Mouse (Mus musculus): ENCODE measurements around the gene Arl5a. TPM values are rescaled to one million over a fixed set of nuclear protein-coding genes. Genes with fewer than 3 reads are reported as not detected.

Arl5a gene
- 20.0 and 22.3 TPM in 2 replicates for polyA plus RNA-seq (2015; fragmentation: Nextera tagmentation; extraction: Ambion mirVana)

DNA sequence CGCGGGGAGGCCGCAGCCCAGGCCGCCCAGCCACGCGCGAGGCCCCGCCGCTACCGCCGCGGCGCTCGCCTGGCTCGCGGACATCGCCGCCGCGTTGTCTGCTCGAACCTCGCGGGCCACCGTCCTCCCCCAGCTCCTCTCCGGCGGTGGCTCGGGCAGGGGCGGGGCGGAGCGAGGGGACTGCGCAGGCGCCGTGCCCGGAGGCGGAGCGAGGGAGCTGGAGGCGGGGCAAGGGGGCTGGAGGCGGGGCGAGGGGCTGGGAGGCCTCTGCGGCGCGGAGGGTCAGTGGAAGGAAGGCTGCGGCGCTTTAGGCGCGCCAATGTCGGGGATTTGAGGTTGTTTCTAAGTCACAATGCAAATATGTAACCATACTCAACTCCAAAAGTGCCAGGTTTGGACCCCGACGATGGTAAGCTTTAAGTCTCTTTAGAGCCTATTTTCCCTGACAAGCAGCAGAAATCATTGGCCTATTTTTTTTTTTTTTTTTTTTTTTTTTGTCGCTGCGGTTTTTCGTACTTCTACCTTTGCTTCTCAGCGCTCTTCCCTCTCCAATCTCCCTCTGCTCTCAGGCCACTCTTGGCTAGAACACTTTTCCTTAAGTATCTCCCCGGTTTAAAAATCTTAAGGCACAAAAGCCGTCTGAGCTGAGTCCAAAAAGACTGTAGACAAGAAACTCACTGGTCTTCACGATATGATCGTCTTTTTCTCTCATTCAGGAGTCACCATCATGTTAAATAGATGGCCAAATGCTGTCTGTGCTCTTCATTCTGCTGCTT is at the start of gene Arl5a:
Arl5a (minus strand) TSS at position 155 of the 776 bp plus-strand sequence.
- WGBS (ENCODE audit: insufficient replicate concordance) = under 1% methylated on average over 54 of the region's 57 CpGs
- peak within 1 kb of the TSS; percentile 91 for H3K4me2 ChIP-seq (ENCODE audit: low read depth, low read length)
- peak within 1 kb of the TSS; percentile 88 for H3K27ac ChIP-seq (ENCODE audit: low read length)
- H3K36me3 ChIP-seq (ENCODE audit: control insufficient read depth, insufficient read depth) = no peaks in the 10 kb centered on the region
- peaks cover 28% of the 10 kb centered on the region for H3K4me1 ChIP-seq (ENCODE audit: control insufficient read depth, low read depth, low read length)
- peak; percentile 94 for ATAC-seq (ENCODE audit: low read depth)
- no peaks in the 10 kb centered on the region for H3K27me3 ChIP-seq (ENCODE audit: control insufficient read depth, insufficient read depth, low read depth, low read length)
- H3K9me3 ChIP-seq (replicated peaks; ENCODE audit: control insufficient read depth, low read length) = no peaks in the 10 kb centered on the region
- peak within 1 kb of the TSS; percentile 98 for H3K9ac ChIP-seq (ENCODE audit: low read depth, low read length)
- peak within 1 kb of the TSS; percentile 95 for H3K4me3 ChIP-seq (ENCODE audit: low read depth, low read length)

DNA sequence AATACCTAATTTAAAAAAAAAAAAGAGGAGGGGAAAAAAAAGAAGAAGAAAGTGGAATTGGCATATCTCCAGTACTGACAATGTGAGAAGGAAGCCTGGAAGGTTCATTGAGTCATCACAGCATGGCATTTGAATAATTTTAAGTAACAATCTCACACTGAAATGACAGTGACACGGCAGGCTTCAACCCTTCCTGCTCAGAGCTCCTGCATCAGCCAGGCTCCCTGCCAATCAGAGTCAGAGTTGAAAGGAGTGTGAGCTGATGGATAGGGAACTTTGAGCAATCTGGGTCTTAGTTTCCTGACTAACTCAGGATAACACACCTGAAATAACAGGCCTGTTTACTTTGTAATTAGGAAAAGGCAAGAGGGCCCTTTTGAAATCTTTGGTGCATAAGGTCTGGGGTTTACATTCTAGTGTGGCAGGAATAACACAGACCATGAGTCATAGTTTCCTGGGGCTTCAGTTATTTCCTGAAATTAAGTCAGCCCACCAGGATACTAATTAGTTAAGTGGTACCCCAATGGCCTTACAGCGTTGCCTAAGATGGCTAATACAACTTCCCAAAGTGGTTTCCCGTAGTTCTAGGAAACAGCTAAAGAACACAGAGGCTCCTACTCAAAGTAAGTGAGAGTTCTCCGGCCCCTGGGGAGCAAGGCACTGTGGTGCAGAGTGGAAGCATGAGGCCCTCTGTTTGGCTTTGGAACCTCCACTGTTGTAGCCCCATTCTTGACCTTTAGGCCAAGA is 47.0 kb upstream of the Arl5a start:
- Histone ChIP-seq H3K36me3 (ENCODE audit: control insufficient read depth, insufficient read depth) (no peaks in the 10 kb centered on the region), H3K4me2 (ENCODE audit: low read depth, low read length) (no peak overlapping the region), H3K27me3 (ENCODE audit: control insufficient read depth, insufficient read depth, low read depth, low read length) (no peaks in the 10 kb centered on the region), H3K4me3 (ENCODE audit: low read depth, low read length) (no peak overlapping the region), H3K27ac (ENCODE audit: low read length) (no peak overlapping the region), H3K4me1 (ENCODE audit: control insufficient read depth, low read depth, low read length) (peaks cover 2% of the 10 kb centered on the region), H3K9me3 (replicated peaks; ENCODE audit: control insufficient read depth, low read length) (no peaks in the 10 kb centered on the region), H3K9ac (ENCODE audit: low read depth, low read length) (no peak overlapping the region)
- WGBS (ENCODE audit: insufficient replicate concordance) = 39% methylated on average over 4 of the region's 4 CpGs
- no peak for ATAC-seq (ENCODE audit: low read depth)

DNA sequence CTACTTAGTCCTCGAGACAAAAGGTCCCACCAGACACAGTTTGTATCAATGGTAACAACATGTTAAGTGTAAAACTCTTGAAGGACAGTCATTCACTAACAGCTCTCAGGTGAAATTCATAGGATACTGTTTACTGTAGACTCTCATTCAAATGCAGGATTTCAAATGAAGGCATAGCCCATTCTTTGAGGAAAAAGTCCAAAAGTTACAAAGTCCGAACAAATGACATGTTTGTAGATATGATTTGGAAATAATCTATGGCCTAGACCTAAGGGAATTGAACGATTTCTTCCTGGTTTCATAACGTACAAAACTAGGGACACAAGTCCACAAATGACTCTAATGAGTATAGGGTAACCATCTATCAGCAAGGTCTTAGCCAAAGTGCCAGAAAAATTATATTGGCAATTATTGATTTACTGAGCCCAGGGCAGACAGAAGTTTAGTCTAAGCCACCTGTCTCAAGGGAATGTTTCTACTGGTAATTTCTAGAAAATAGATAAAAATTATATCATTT is 45.4 kb upstream of the Arl5a start:
- no peaks in the 10 kb centered on the region for H3K4me1 ChIP-seq (ENCODE audit: control insufficient read depth, low read depth, low read length)
- 66% methylated on average over 4 of the region's 4 CpGs for WGBS (ENCODE audit: insufficient replicate concordance)
- no peak overlapping the region for H3K4me2 ChIP-seq (ENCODE audit: low read depth, low read length)

DNA sequence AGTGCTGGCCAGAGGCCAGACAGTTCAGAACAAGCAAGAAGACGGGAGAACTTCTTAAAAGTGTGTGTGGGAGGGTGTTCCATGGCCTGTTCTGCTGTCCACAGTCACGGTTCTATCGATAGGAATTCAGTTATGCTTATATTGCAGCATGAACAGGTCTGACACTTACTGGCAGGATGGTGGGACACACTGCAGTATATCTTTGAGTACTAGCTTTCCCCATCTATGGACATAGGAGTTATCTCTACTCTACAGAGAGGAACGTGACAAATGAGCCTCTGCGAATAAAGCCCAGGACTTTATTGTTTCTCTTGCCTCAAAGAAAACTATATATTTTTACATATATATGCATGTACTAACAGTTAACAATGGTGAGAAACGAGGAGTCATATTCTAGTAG is 42.9 kb upstream of the Arl5a start:
- H3K36me3 ChIP-seq (ENCODE audit: control insufficient read depth, insufficient read depth) = no peaks in the 10 kb centered on the region
- H3K4me3 ChIP-seq (ENCODE audit: low read depth, low read length) = no peak overlapping the region
- ATAC-seq (ENCODE audit: low read depth) = peak; percentile 58
- WGBS (ENCODE audit: insufficient replicate concordance) = 45% methylated on average over 6 of the region's 6 CpGs
- H3K4me1 ChIP-seq (ENCODE audit: control insufficient read depth, low read depth, low read length) = no peaks in the 10 kb centered on the region
- no peak overlapping the region for H3K4me2 ChIP-seq (ENCODE audit: low read depth, low read length)
- no peaks in the 10 kb centered on the region for H3K9me3 ChIP-seq (replicated peaks; ENCODE audit: control insufficient read depth, low read length)
- no peak overlapping the region for H3K9ac ChIP-seq (ENCODE audit: low read depth, low read length)
- no peak overlapping the region for H3K27ac ChIP-seq (ENCODE audit: low read length)
- no peaks in the 10 kb centered on the region for H3K27me3 ChIP-seq (ENCODE audit: control insufficient read depth, insufficient read depth, low read depth, low read length)

More for the DNA sequence above, 45.4 kb upstream of the Arl5a start:
- Histone ChIP-seq H3K9ac (ENCODE audit: low read depth, low read length) (no peak overlapping the region), H3K27ac (ENCODE audit: low read length) (no peak overlapping the region), H3K9me3 (replicated peaks; ENCODE audit: control insufficient read depth, low read length) (no peaks in the 10 kb centered on the region), H3K27me3 (ENCODE audit: control insufficient read depth, insufficient read depth, low read depth, low read length) (no peaks in the 10 kb centered on the region), H3K4me3 (ENCODE audit: low read depth, low read length) (no peak overlapping the region), H3K36me3 (ENCODE audit: control insufficient read depth, insufficient read depth) (no peaks in the 10 kb centered on the region)
- no peak for ATAC-seq (ENCODE audit: low read depth)

DNA sequence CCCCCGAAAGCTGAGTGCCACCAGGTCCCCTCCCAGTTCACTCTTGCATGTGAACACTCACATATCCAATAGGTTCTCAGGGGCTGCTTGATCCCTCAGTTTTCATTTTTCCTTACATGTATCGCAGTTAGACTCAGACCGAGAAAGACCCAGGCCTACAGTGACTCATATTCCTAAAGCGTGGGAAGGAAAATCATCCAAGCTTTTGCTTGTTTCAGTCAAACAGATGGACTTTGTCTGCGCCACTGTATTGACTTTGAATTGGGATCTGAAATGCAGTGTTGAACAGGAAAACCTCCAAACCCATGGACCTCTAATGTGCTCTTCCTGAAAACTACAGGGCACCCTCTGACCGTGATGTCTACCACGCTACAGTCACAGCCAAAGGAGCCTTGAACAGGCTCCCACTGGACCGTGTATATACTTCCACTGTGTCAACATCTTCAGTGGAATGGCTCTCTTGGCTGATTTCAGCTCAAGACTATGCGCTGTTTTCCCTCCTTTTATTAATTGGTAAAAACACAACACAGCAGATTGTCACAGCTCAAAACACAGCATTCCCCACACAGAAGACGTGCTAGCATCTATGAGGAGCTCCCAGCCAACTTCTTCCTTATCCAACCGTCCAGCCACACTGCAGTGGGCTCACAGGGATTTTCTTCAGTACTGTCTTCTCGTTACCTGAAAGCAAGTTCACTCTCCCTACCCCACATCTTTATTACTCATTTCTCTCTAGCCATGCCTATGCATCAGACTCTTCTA is 36.7 kb upstream of the Arl5a start:
- no peaks in the 10 kb centered on the region for H3K4me1 ChIP-seq (ENCODE audit: control insufficient read depth, low read depth, low read length)
- 72% methylated on average over 12 of the region's 12 CpGs for WGBS (ENCODE audit: insufficient replicate concordance)
- ATAC-seq (ENCODE audit: low read depth) = no peak
- no peaks in the 10 kb centered on the region for H3K36me3 ChIP-seq (ENCODE audit: control insufficient read depth, insufficient read depth)
- H3K9me3 ChIP-seq (replicated peaks; ENCODE audit: control insufficient read depth, low read length) = no peaks in the 10 kb centered on the region
- H3K27me3 ChIP-seq (ENCODE audit: control insufficient read depth, insufficient read depth, low read depth, low read length) = no peaks in the 10 kb centered on the region
- no peak overlapping the region for H3K4me2 ChIP-seq (ENCODE audit: low read depth, low read length)
- H3K27ac ChIP-seq (ENCODE audit: low read length) = no peak overlapping the region
- no peak overlapping the region for H3K4me3 ChIP-seq (ENCODE audit: low read depth, low read length)
- H3K9ac ChIP-seq (ENCODE audit: low read depth, low read length) = no peak overlapping the region

DNA sequence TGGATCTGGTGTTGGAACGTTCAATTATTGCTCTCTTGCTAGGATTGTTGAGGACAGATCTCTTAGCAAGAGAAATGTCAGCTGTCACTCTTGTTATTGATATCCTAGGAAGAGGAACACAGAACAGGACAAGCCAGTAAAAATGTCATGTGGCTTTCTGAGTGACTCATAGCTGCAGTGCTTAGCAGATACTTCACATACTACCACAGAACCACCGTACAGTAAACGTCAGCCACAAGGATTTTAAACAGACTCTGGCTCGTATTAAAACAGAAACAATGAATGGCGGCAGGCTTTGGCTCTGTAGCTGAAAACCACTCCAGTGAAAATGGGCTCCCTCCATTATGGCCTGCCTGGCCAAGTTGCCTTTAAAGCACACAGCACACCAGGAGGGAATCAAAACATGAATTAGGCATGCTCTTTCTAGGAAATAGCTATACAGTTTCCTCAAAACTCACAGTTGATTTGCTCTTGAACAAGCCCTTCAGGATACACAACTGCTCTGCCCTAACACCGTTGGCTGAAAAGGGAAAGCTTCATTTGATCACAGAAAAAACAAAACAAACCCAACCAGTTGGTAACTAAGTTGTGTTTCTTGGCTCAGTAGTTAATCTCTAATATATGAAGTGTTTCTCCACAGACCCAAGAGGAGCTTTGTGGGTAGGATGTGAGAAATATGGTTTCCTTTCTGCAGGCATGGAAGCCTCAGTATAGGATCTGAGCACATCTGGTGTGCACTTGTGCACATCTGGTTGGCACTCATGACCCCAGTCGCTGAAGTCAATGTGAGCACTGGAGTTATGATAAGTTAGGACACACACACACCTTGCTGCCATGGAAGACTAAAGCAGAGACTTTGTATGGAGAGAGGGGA is 31.1 kb upstream of the Arl5a start:
- Histone ChIP-seq H3K36me3 (ENCODE audit: control insufficient read depth, insufficient read depth) (no peaks in the 10 kb centered on the region), H3K27ac (ENCODE audit: low read length) (no peak overlapping the region), H3K27me3 (ENCODE audit: control insufficient read depth, insufficient read depth, low read depth, low read length) (no peaks in the 10 kb centered on the region), H3K4me1 (ENCODE audit: control insufficient read depth, low read depth, low read length) (no peaks in the 10 kb centered on the region), H3K9me3 (replicated peaks; ENCODE audit: control insufficient read depth, low read length) (no peaks in the 10 kb centered on the region), H3K9ac (ENCODE audit: low read depth, low read length) (no peak overlapping the region), H3K4me3 (ENCODE audit: low read depth, low read length) (no peak overlapping the region), H3K4me2 (ENCODE audit: low read depth, low read length) (no peak overlapping the region)
- 62% methylated on average over 7 of the region's 7 CpGs for WGBS (ENCODE audit: insufficient replicate concordance)
- ATAC-seq (ENCODE audit: low read depth) = no peak

DNA sequence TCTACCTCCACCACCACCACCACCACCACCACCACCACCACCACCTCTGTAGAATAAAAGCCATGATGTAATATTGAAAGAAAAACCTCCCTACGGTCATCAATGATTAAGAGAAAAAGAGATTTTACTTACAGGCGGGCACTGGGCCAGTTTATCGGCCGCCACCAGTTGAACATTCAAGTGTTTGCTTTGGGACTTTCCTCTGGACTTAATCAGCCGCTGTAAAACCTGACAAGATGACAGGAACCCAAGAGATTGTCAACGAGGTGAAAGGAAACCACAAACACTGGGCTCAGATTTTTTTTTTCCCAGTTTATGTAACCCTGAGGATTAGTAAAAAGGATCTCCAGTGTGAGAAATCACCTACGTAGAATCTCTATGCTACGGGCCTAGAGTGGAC is 25.1 kb upstream of the Arl5a start:
- Histone ChIP-seq H3K27me3 (ENCODE audit: control insufficient read depth, insufficient read depth, low read depth, low read length) (no peaks in the 10 kb centered on the region), H3K9ac (ENCODE audit: low read depth, low read length) (no peak overlapping the region), H3K4me1 (ENCODE audit: control insufficient read depth, low read depth, low read length) (peaks cover 12% of the 10 kb centered on the region), H3K4me2 (ENCODE audit: low read depth, low read length) (no peak overlapping the region), H3K9me3 (replicated peaks; ENCODE audit: control insufficient read depth, low read length) (no peaks in the 10 kb centered on the region), H3K27ac (ENCODE audit: low read length) (no peak overlapping the region), H3K36me3 (ENCODE audit: control insufficient read depth, insufficient read depth) (no peaks in the 10 kb centered on the region), H3K4me3 (ENCODE audit: low read depth, low read length) (no peak overlapping the region)
- 44% methylated on average over 8 of the region's 8 CpGs for WGBS (ENCODE audit: insufficient replicate concordance)
- ATAC-seq (ENCODE audit: low read depth) = no peak

DNA sequence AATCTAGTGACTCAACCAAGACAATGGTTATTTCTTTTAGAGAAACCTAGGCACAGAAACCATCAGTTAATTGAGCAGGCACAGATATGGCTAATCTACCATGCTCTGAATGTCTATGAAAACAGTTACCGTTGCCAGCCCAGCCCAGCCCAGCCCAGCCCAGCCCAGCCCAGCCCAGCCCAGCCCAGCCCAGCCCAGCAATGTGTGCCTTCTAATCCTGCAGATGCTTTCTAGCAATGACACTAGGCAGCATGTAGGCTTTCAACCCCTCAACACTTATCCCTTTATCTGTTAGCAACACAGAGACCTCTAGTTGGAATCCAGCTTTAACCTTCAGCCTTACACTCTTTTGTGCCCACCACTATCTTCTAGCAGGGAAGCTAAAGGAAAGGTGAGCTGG is 24.2 kb upstream of the Arl5a start:
- Histone ChIP-seq H3K36me3 (ENCODE audit: control insufficient read depth, insufficient read depth) (no peaks in the 10 kb centered on the region), H3K9me3 (replicated peaks; ENCODE audit: control insufficient read depth, low read length) (no peaks in the 10 kb centered on the region), H3K4me1 (ENCODE audit: control insufficient read depth, low read depth, low read length) (peaks cover 12% of the 10 kb centered on the region), H3K27me3 (ENCODE audit: control insufficient read depth, insufficient read depth, low read depth, low read length) (no peaks in the 10 kb centered on the region), H3K4me2 (ENCODE audit: low read depth, low read length) (peak overlapping the region; percentile 3; the same call in 1 of the 2 replicates), H3K4me3 (ENCODE audit: low read depth, low read length) (no peak overlapping the region), H3K27ac (ENCODE audit: low read length) (0 out of 2 replicates have a peak overlapping the region, but pooled peaks have one; percentile 18), H3K9ac (ENCODE audit: low read depth, low read length) (no peak overlapping the region)
- ATAC-seq (ENCODE audit: low read depth) = peak; percentile 93
- WGBS (ENCODE audit: insufficient replicate concordance) = 13% methylated on average over 1 of the region's 1 CpGs
